ENCODE assay signal across 17 mouse cellular contexts in the genomic region with DNA sequence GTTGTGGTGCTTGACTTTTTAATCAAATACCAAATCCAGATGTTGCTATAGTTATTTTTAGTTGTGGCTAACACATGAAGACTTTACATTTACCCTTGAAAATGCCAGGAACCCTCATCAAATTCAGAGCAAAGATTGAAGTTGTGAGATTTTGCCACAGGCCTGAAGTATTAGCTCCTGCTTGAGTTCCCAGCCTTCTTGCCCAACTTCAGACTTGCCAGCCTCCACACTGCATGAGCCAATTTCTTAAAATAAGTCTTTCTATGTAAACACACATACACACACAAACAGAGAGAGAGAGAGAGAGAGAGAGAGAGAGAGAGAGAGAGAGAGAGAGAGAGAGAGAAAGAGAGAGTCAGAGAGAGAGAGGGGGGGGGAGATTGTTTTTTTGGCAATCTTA.
"Had no signal": no experiment of that assay in that cellular context is flagged by ENCODE, and none has a peak within 500 bp of the region (broad histone marks: within the 10 kb centered on the region; RNA-seq: fewer than 3 reads in every experiment).

No protein-coding gene starts in this region.

- DNase-seq: retina, postnatal 1 day; right cerebral cortex, adult 18-20 months; right cerebral cortex, postnatal 14 days; right cerebral cortex, postnatal 25 days; right cerebral cortex, postnatal 4 days; spleen, adult 18-20 months; thymus, adult 18-20 months; thymus, adult 2 months; thymus, postnatal 14 days; thymus, postnatal 25 days; thymus, postnatal 36 days; thymus, postnatal 4 days had no signal

- H3K27me3 ChIP-seq: neural tube, embryonic 12.5 days; neural tube, embryonic 13.5 days; neural tube, embryonic 15.5 days; stomach, embryonic 15.5 days had no signal

- H3K9me3 ChIP-seq: neural tube, embryonic 12.5 days; neural tube, embryonic 13.5 days; neural tube, embryonic 15.5 days; stomach, embryonic 15.5 days had no signal

- H3K4me1 ChIP-seq: neural tube, embryonic 12.5 days; neural tube, embryonic 13.5 days; neural tube, embryonic 15.5 days; stomach, embryonic 15.5 days had no signal

- H3K36me3 ChIP-seq: neural tube, embryonic 12.5 days; neural tube, embryonic 13.5 days; neural tube, embryonic 15.5 days; stomach, embryonic 15.5 days had no signal

- H3K4me3 ChIP-seq: neural tube, embryonic 12.5 days; neural tube, embryonic 13.5 days; neural tube, embryonic 15.5 days; stomach, embryonic 15.5 days had no signal

- H3K27ac ChIP-seq: neural tube, embryonic 12.5 days; neural tube, embryonic 13.5 days; neural tube, embryonic 15.5 days; stomach, embryonic 15.5 days; stomach, postnatal 0 days had no signal

- H3K9ac ChIP-seq: neural tube, embryonic 12.5 days; neural tube, embryonic 13.5 days; neural tube, embryonic 15.5 days; stomach, embryonic 15.5 days had no signal

- H3K4me2 ChIP-seq: neural tube, embryonic 12.5 days; neural tube, embryonic 13.5 days; neural tube, embryonic 15.5 days; stomach, embryonic 15.5 days had no signal
